Mouse (Mus musculus): ENCODE results near the gene Rnf114. TPM values are rescaled to one million over a fixed set of nuclear protein-coding genes. Genes with fewer than 3 reads are reported as not detected.

Rnf114 gene
- total RNA-seq, 2 experiments from 2014 or later = 31.5 to 34.3 TPM

GRCm38 (mm10) chr2:167550341-167550854 lies 58.0 kb downstream of the Rnf114 start:
- intact Hi-C loops (cut with DNase I) = no loop called here
- DNase-seq (ENCODE audit: extremely low spot score in 1 of 2, low spot score in 2 of 2) = no peak

- intact Hi-C loops (cut with DNase I) = no loop called here
- no peak for DNase-seq (ENCODE audit: extremely low spot score in 1 of 2, low spot score in 2 of 2)
Observed at GRCm38 (mm10) chr2:167551342-167551920, 59.0 kb downstream of the Rnf114 start.

GRCm38 (mm10) chr2:167552292-167552691 lies 59.8 kb downstream of the Rnf114 start:
- intact Hi-C loops (cut with DNase I) = no loop called here

GRCm38 (mm10) chr2:167552927-167553402 lies 60.5 kb downstream of the Rnf114 start:
- intact Hi-C loops (cut with DNase I) = no loop called here
- DNase-seq (ENCODE audit: extremely low spot score in 1 of 2, low spot score in 2 of 2) = no peak

More at GRCm38 (mm10) chr2:167552292-167552691, 59.8 kb downstream of the Rnf114 start:
- DNase-seq (ENCODE audit: extremely low spot score in 1 of 2, low spot score in 2 of 2) = no peak

- DNase-seq (ENCODE audit: extremely low spot score in 1 of 2, low spot score in 2 of 2) = no peak
- intact Hi-C loops (cut with DNase I) = no loop called here
Observed at GRCm38 (mm10) chr2:167555766-167556165, 63.3 kb downstream of the Rnf114 start.

- intact Hi-C loops (cut with DNase I) = no loop called here
- no peak for DNase-seq (ENCODE audit: extremely low spot score in 1 of 2, low spot score in 2 of 2)
Observed at GRCm38 (mm10) chr2:167559413-167559812, 67.0 kb downstream of the Rnf114 start.

GRCm38 (mm10) chr2:167562101-167562500 lies 69.7 kb downstream of the Rnf114 start:
- intact Hi-C loops (cut with DNase I) = no loop called here
- no peak for DNase-seq (ENCODE audit: extremely low spot score in 1 of 2, low spot score in 2 of 2)

- intact Hi-C loops (cut with DNase I) = no loop called here
Observed at GRCm38 (mm10) chr2:167563035-167563434, 70.6 kb downstream of the Rnf114 start.

GRCm38 (mm10) chr2:167563703-167564102 lies 71.3 kb downstream of the Rnf114 start:
- DNase-seq (ENCODE audit: extremely low spot score in 1 of 2, low spot score in 2 of 2) = no peak
- intact Hi-C loops (cut with DNase I) = no loop called here

More at GRCm38 (mm10) chr2:167563035-167563434, 70.6 kb downstream of the Rnf114 start:
- DNase-seq (ENCODE audit: extremely low spot score in 1 of 2, low spot score in 2 of 2) = no peak

GRCm38 (mm10) chr2:167564551-167565311 lies 72.3 kb downstream of the Rnf114 start:
- intact Hi-C loops (cut with DNase I) = no loop called here
- no peak for DNase-seq (ENCODE audit: extremely low spot score in 1 of 2, low spot score in 2 of 2)

GRCm38 (mm10) chr2:167565312-167565656 lies 72.8 kb downstream of the Rnf114 start:
- DNase-seq (ENCODE audit: extremely low spot score in 1 of 2, low spot score in 2 of 2) = no peak
- intact Hi-C loops (cut with DNase I) = no loop called here

- intact Hi-C loops (cut with DNase I) = no loop called here
- DNase-seq (ENCODE audit: extremely low spot score in 1 of 2, low spot score in 2 of 2) = peak in 1 of 2 experiments; percentile 82
Observed at GRCm38 (mm10) chr2:167565682-167566081, 73.2 kb downstream of the Rnf114 start.

Other genes with a start within 250 kb of the Rnf114 start
- 10 to 100 TPM; 63.0 to 70.2 TPM for gene B4galt5, start 143.5 kb upstream of the Rnf114 start, total RNA-seq (2021)
- 10 to 100 TPM; 33.9 to 35.6 TPM for gene Slc9a8, start 70.9 kb upstream of the Rnf114 start, total RNA-seq (2021)
- gene Spata2, start 242 bp downstream of the Rnf114 start, total RNA-seq (2021) = 10 to 100 TPM; 68.2 to 69.8 TPM
- 1 to 10 TPM in 1 of 2 experiments, under 1 TPM in 1; 0.47 to 1.6 TPM for gene Snai1, start 45.5 kb downstream of the Rnf114 start, total RNA-seq (2021)
- 100 to 1,000 TPM; 245 to 255 TPM for gene Ube2v1, start 139.4 kb downstream of the Rnf114 start, total RNA-seq (2021)
- gene Gm20431, start 168.9 kb downstream of the Rnf114 start, total RNA-seq (2021) = 10 to 100 TPM; 47.2 to 47.5 TPM
- 10 to 100 TPM in 1 of 2 experiments, 1 to 10 TPM in 1; 7.8 to 10.0 TPM for gene Cebpb, start 196.3 kb downstream of the Rnf114 start, total RNA-seq (2021)
- 10 to 100 TPM; 48.4 to 50.2 TPM for gene Tmem189, start 197.2 kb downstream of the Rnf114 start, total RNA-seq (2021)